Mouse (Mus musculus) bone marrow, adult 2 months (tissue): ENCODE results near the gene Cblb.

Experiments
- CTCF ChIP-seq: fragments of 200-500 bp; IDR thresholded peaks from 2 replicates; pipeline ENCODE4 v1.5.1; 2011; ENCODE audit warnings: low read length, control low read depth; ENCODE audit not compliant: control insufficient read depth, insufficient read depth
- POLR2A ChIP-seq: fragments of 200-500 bp; IDR thresholded peaks from 2 replicates; pipeline ENCODE4 v1.6.1; 2011; ENCODE audit warnings: low read depth, mild to moderate bottlenecking, control low read depth, low read length, borderline replicate concordance; ENCODE audit not compliant: control insufficient read depth

DNA sequence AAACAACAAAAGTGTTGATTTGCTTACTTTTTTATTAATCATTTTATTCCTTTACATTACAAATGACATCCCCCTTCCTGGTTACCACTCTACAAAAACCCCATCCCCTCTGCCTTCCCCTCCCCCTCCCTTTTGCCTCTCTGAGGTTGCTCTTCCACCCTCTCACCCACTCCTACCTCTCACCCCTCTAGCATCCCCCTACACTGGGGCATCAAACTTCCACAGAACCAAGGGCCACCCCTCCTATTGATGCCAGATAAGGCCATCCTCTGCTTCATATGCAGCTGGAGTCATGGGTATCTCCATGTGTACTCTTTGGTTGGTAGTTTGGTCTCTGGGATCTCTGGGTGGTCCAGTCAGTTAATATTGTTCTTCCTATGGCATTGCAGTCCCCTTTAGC lies 93.9 kb downstream of the Cblb start:
- TF ChIP-seq CTCF (no peak), POLR2A (no peak)
